Mouse (Mus musculus): ENCODE measurements at regions not wholly inside any gene's neighbourhood (a gene's known extent, or its start where the extent isn't known, plus 50 kb on each side); places are given as distances from the start of the nearest gene placed in this dataset.

- Histone ChIP-seq H3K27me3 (ENCODE audit: insufficient read depth, low read length) (no peaks in the 10 kb centered on the region), H3K9ac (no peak overlapping the region), H3K27ac (ENCODE audit: low read depth, low read length) (no peak overlapping the region; the same call in 1 of the 2 replicates), H3K4me1 (ENCODE audit: insufficient read depth) (peaks cover 9% of the 10 kb centered on the region), H3K4me3 (ENCODE audit: low read depth, low read length) (no peak overlapping the region), H3K36me3 (ENCODE audit: insufficient read depth) (no peaks in the 10 kb centered on the region), H3K9me3 (ENCODE audit: low read length) (no peaks in the 10 kb centered on the region), H3K4me2 (ENCODE audit: low read depth) (no peak overlapping the region)
- 36% methylated on average over 1 of the region's 1 CpGs for WGBS
- ATAC-seq (no peak), DNase-seq (no peak)
- no peak for TF ChIP-seq CTCF (IDR thresholded peaks at IDR 0.05; ENCODE audit: low read depth)
These were observed 224.6 kb downstream of the Gm11077 start for GRCm38 (mm10) chr6:140953721-140954120.

- H3K4me3 ChIP-seq (ENCODE audit: low read depth, low read length) = no peak overlapping the region
- H3K27me3 ChIP-seq (ENCODE audit: insufficient read depth, low read length) = no peaks in the 10 kb centered on the region
- 0 out of 2 replicates have a peak overlapping the region, but pooled peaks have one; percentile 10 for H3K4me2 ChIP-seq (ENCODE audit: low read depth)
- no peak for TF ChIP-seq CTCF (IDR thresholded peaks at IDR 0.05; ENCODE audit: low read depth)
- H3K27ac ChIP-seq (ENCODE audit: low read depth, low read length) = peak overlapping the region; percentile 21; the same call in 1 of the 2 replicates
- 35% methylated on average over 13 of the region's 13 CpGs for WGBS
- no peaks in the 10 kb centered on the region for H3K36me3 ChIP-seq (ENCODE audit: insufficient read depth)
- H3K9me3 ChIP-seq (ENCODE audit: low read length) = no peaks in the 10 kb centered on the region
- peak; percentile 73 for ATAC-seq
- no peak overlapping the region for H3K9ac ChIP-seq
- peaks cover 9% of the 10 kb centered on the region for H3K4me1 ChIP-seq (ENCODE audit: insufficient read depth)
- peak; percentile 37 for DNase-seq
These were observed 226.9 kb downstream of the Gm11077 start for GRCm38 (mm10) chr6:140955751-140956521.

- ATAC-seq (0 out of 2 replicates have a peak, but pooled peaks have one; percentile 10), DNase-seq (no peak)
- Histone ChIP-seq H3K27me3 (ENCODE audit: insufficient read depth, low read length) (no peaks in the 10 kb centered on the region), H3K4me3 (ENCODE audit: low read depth, low read length) (no peak overlapping the region), H3K9ac (no peak overlapping the region), H3K36me3 (ENCODE audit: insufficient read depth) (no peaks in the 10 kb centered on the region), H3K4me1 (ENCODE audit: insufficient read depth) (peaks cover 9% of the 10 kb centered on the region), H3K4me2 (ENCODE audit: low read depth) (no peak overlapping the region), H3K27ac (ENCODE audit: low read depth, low read length) (peak overlapping the region; percentile 21; the same call in 1 of the 2 replicates), H3K9me3 (ENCODE audit: low read length) (no peaks in the 10 kb centered on the region)
- TF ChIP-seq CTCF (IDR thresholded peaks at IDR 0.05; ENCODE audit: low read depth) = no peak
- 80% methylated on average over 4 of the region's 4 CpGs for WGBS
These were observed 227.4 kb downstream of the Gm11077 start for GRCm38 (mm10) chr6:140956522-140956863.

GRCm38 (mm10) chr6:140961987-140962386, 232.9 kb downstream of the Gm11077 start:
- Histone ChIP-seq H3K9me3 (ENCODE audit: low read length) (no peaks in the 10 kb centered on the region), H3K9ac (no peak overlapping the region), H3K27me3 (ENCODE audit: insufficient read depth, low read length) (no peaks in the 10 kb centered on the region), H3K4me3 (ENCODE audit: low read depth, low read length) (no peak overlapping the region), H3K4me2 (ENCODE audit: low read depth) (peak overlapping the region; percentile 17; the same call in 1 of the 2 replicates), H3K36me3 (ENCODE audit: insufficient read depth) (no peaks in the 10 kb centered on the region), H3K4me1 (ENCODE audit: insufficient read depth) (0 out of 2 replicates have a peak, but pooled peaks cover 6% of the 10 kb centered on the region), H3K27ac (ENCODE audit: low read depth, low read length) (no peak overlapping the region)
- ATAC-seq (no peak), DNase-seq (no peak)
- no peak for TF ChIP-seq CTCF (IDR thresholded peaks at IDR 0.05; ENCODE audit: low read depth)
- 25% methylated on average over 11 of the region's 11 CpGs for WGBS

GRCm38 (mm10) chr6:140962563-140962962, 233.5 kb downstream of the Gm11077 start:
- ATAC-seq = peak; percentile 60
- H3K4me2 ChIP-seq (ENCODE audit: low read depth) = 0 out of 2 replicates have a peak overlapping the region, but pooled peaks have one; percentile 17
- H3K27ac ChIP-seq (ENCODE audit: low read depth, low read length) = no peak overlapping the region
- DNase-seq = no peak
- WGBS = 8% methylated on average over 4 of the region's 4 CpGs
- no peaks in the 10 kb centered on the region for H3K36me3 ChIP-seq (ENCODE audit: insufficient read depth)
- H3K27me3 ChIP-seq (ENCODE audit: insufficient read depth, low read length) = no peaks in the 10 kb centered on the region
- no peak for TF ChIP-seq CTCF (IDR thresholded peaks at IDR 0.05; ENCODE audit: low read depth)
- no peak overlapping the region for H3K9ac ChIP-seq
- H3K4me1 ChIP-seq (ENCODE audit: insufficient read depth) = 0 out of 2 replicates have a peak, but pooled peaks cover 6% of the 10 kb centered on the region
- H3K9me3 ChIP-seq (ENCODE audit: low read length) = no peaks in the 10 kb centered on the region
- H3K4me3 ChIP-seq (ENCODE audit: low read depth, low read length) = no peak overlapping the region

- Histone ChIP-seq H3K4me1 (ENCODE audit: insufficient read depth) (no peaks in the 10 kb centered on the region), H3K9ac (no peak overlapping the region), H3K27me3 (ENCODE audit: insufficient read depth, low read length) (no peaks in the 10 kb centered on the region), H3K4me2 (ENCODE audit: low read depth) (no peak overlapping the region), H3K36me3 (ENCODE audit: insufficient read depth) (no peaks in the 10 kb centered on the region), H3K27ac (ENCODE audit: low read depth, low read length) (no peak overlapping the region), H3K9me3 (ENCODE audit: low read length) (no peaks in the 10 kb centered on the region), H3K4me3 (ENCODE audit: low read depth, low read length) (no peak overlapping the region)
- 63% methylated on average over 6 of the region's 6 CpGs for WGBS
- TF ChIP-seq CTCF (IDR thresholded peaks at IDR 0.05; ENCODE audit: low read depth) = no peak
- no peak for DNase-seq
- ATAC-seq = no peak
These were observed 244.6 kb downstream of the Gm11077 start for GRCm38 (mm10) chr6:140973732-140974131.

GRCm38 (mm10) chr6:140976989-140977388, 247.9 kb downstream of the Gm11077 start:
- Histone ChIP-seq H3K9me3 (ENCODE audit: low read length) (no peaks in the 10 kb centered on the region), H3K27ac (ENCODE audit: low read depth, low read length) (no peak overlapping the region), H3K27me3 (ENCODE audit: insufficient read depth, low read length) (no peaks in the 10 kb centered on the region), H3K4me3 (ENCODE audit: low read depth, low read length) (no peak overlapping the region), H3K36me3 (ENCODE audit: insufficient read depth) (no peaks in the 10 kb centered on the region), H3K9ac (no peak overlapping the region), H3K4me2 (ENCODE audit: low read depth) (no peak overlapping the region), H3K4me1 (ENCODE audit: insufficient read depth) (no peaks in the 10 kb centered on the region)
- ATAC-seq (no peak), DNase-seq (no peak)
- WGBS = 80% methylated on average over 5 of the region's 5 CpGs
- TF ChIP-seq CTCF (IDR thresholded peaks at IDR 0.05; ENCODE audit: low read depth) = no peak
